Comparison of ENCODE assay signal across 21 mouse cellular contexts in genomic region chr16:89765919-89766318, GRCm38 (mm10).
DNase-seq lines count a peak whose midpoint lies in the region; ATAC-seq and TF ChIP-seq lines count a peak whose summit lies in the region.
"Had no signal": no experiment of that assay in that cellular context is flagged by ENCODE, and none has a peak within 500 bp of the region (broad histone marks: within the 10 kb centered on the region; RNA-seq: fewer than 3 reads in every experiment).

No protein-coding gene starts in this region.

- peaks cover 10% of the 10 kb centered on the region for H3K9me3 ChIP-seq in forebrain, embryonic 16.5 days (ENCODE audit: control insufficient read depth, low read length)
- H3K9me3 ChIP-seq in forebrain, embryonic 13.5 days (replicated peaks) = peaks cover 14% of the 10 kb centered on the region
- H3K9me3 ChIP-seq in hindbrain, embryonic 11.5 days (ENCODE audit: control insufficient read depth, low read length) = peaks cover 5% of the 10 kb centered on the region; the same call in 1 of the 2 replicates
- H3K9me3 ChIP-seq in hindbrain, postnatal 0 days (ENCODE audit: low read length) = peaks cover 9% of the 10 kb centered on the region; the same call in 1 of the 2 replicates
- H3K9me3 ChIP-seq in midbrain, embryonic 12.5 days = peaks cover 19% of the 10 kb centered on the region
- peaks cover 23% of the 10 kb centered on the region for H3K9me3 ChIP-seq in midbrain, embryonic 10.5 days (replicated peaks)

- DNase-seq in hindbrain, embryonic 11.5 days (ENCODE audit: low spot score) = no peak
- DNase-seq in hindbrain, postnatal 0 days (ENCODE audit: low spot score) = no peak
- no peak for DNase-seq in midbrain, embryonic 10.5 days (ENCODE audit: low spot score)
- DNase-seq: adrenal gland, adult 2 months; cerebellum, adult 11 months; cerebellum, adult 9-11 months; gastrocnemius, postnatal 10 days; gastrocnemius, postnatal 36 days; kidney, adult 11 months; kidney, adult 8-10 months had no signal

- H3K4me3 ChIP-seq in forebrain, embryonic 16.5 days (replicated peaks; ENCODE audit: low read length) = no peak overlapping the region
- no peak overlapping the region for H3K4me3 ChIP-seq in forebrain, embryonic 13.5 days
- no peak overlapping the region for H3K4me3 ChIP-seq in hindbrain, embryonic 11.5 days (ENCODE audit: low read depth, low read length)
- H3K4me3 ChIP-seq in hindbrain, postnatal 0 days (ENCODE audit: low read length) = no peak overlapping the region
- H3K4me3 ChIP-seq in midbrain, embryonic 12.5 days = no peak overlapping the region
- H3K4me3 ChIP-seq in midbrain, embryonic 10.5 days = no peak overlapping the region
- H3K4me3 ChIP-seq: embryonic facial prominence, embryonic 12.5 days; embryonic facial prominence, embryonic 15.5 days; heart, embryonic 12.5 days; heart, embryonic 15.5 days; hindbrain, embryonic 13.5 days; intestine, embryonic 15.5 days had no signal

- H3K27ac ChIP-seq in forebrain, embryonic 16.5 days (ENCODE audit: low read length) = no peak overlapping the region
- no peak overlapping the region for H3K27ac ChIP-seq in forebrain, embryonic 13.5 days
- H3K27ac ChIP-seq in hindbrain, embryonic 11.5 days (ENCODE audit: low read depth, low read length) = no peak overlapping the region
- no peak overlapping the region for H3K27ac ChIP-seq in hindbrain, postnatal 0 days
- H3K27ac ChIP-seq in midbrain, embryonic 12.5 days (replicated peaks) = no peak overlapping the region
- no peak overlapping the region for H3K27ac ChIP-seq in midbrain, embryonic 10.5 days (replicated peaks)
- H3K27ac ChIP-seq: embryonic facial prominence, embryonic 12.5 days; embryonic facial prominence, embryonic 15.5 days; heart, embryonic 15.5 days; hindbrain, embryonic 13.5 days; intestine, embryonic 15.5 days had no signal

- H3K27me3 ChIP-seq in forebrain, embryonic 16.5 days (replicated peaks; ENCODE audit: control insufficient read depth, insufficient read depth, low read length) = no peaks in the 10 kb centered on the region; the same call in 1 of the 2 replicates
- no peaks in the 10 kb centered on the region for H3K27me3 ChIP-seq in forebrain, embryonic 13.5 days
- no peaks in the 10 kb centered on the region for H3K27me3 ChIP-seq in hindbrain, embryonic 11.5 days (ENCODE audit: control insufficient read depth, insufficient read depth, low read length)
- H3K27me3 ChIP-seq in hindbrain, postnatal 0 days (ENCODE audit: insufficient read depth, low read length) = no peaks in the 10 kb centered on the region
- peaks cover 6% of the 10 kb centered on the region; the same call in 1 of the 2 replicates for H3K27me3 ChIP-seq in midbrain, embryonic 12.5 days
- H3K27me3 ChIP-seq in midbrain, embryonic 10.5 days (ENCODE audit: low read depth, poor library complexity, severe bottlenecking) = no peaks in the 10 kb centered on the region
- H3K27me3 ChIP-seq: embryonic facial prominence, embryonic 12.5 days; embryonic facial prominence, embryonic 15.5 days; heart, embryonic 12.5 days; hindbrain, embryonic 13.5 days; intestine, embryonic 15.5 days had no signal

- no peak overlapping the region for H3K9ac ChIP-seq in forebrain, embryonic 16.5 days (replicated peaks; ENCODE audit: low read depth, low read length)
- no peak overlapping the region for H3K9ac ChIP-seq in forebrain, embryonic 13.5 days
- no peak overlapping the region for H3K9ac ChIP-seq in hindbrain, embryonic 11.5 days (ENCODE audit: low read depth, low read length)
- no peak overlapping the region for H3K9ac ChIP-seq in hindbrain, postnatal 0 days (replicated peaks; ENCODE audit: low read length)
- H3K9ac ChIP-seq in midbrain, embryonic 12.5 days (replicated peaks) = no peak overlapping the region
- H3K9ac ChIP-seq: embryonic facial prominence, embryonic 12.5 days; embryonic facial prominence, embryonic 15.5 days; forebrain, postnatal 0 days; heart, embryonic 12.5 days; heart, embryonic 15.5 days; hindbrain, embryonic 13.5 days; intestine, embryonic 15.5 days had no signal

- TF ChIP-seq CTCF in hindbrain, postnatal 0 days (IDR thresholded peaks at IDR 0.05; ENCODE audit: low read depth) = no peak

- no peak overlapping the region for H3K4me2 ChIP-seq in forebrain, embryonic 16.5 days (ENCODE audit: low read length)
- no peak overlapping the region for H3K4me2 ChIP-seq in forebrain, embryonic 13.5 days
- H3K4me2 ChIP-seq in hindbrain, embryonic 11.5 days (replicated peaks; ENCODE audit: low read depth, low read length) = no peak overlapping the region
- H3K4me2 ChIP-seq in hindbrain, postnatal 0 days (ENCODE audit: low read depth, low read length) = no peak overlapping the region
- no peak overlapping the region for H3K4me2 ChIP-seq in midbrain, embryonic 12.5 days (replicated peaks)
- H3K4me2 ChIP-seq: embryonic facial prominence, embryonic 12.5 days; embryonic facial prominence, embryonic 15.5 days; heart, embryonic 12.5 days; heart, embryonic 15.5 days; hindbrain, embryonic 13.5 days; intestine, embryonic 15.5 days had no signal

- ATAC-seq in forebrain, embryonic 16.5 days = peak; percentile 34; the same call in 1 of the 2 replicates
- no peak for ATAC-seq in forebrain, embryonic 13.5 days
- ATAC-seq in hindbrain, embryonic 11.5 days (ENCODE audit: low FRiP score) = peak; percentile 41
- ATAC-seq in hindbrain, postnatal 0 days = no peak
- peak; percentile 21; the same call in 1 of the 2 replicates for ATAC-seq in midbrain, embryonic 12.5 days (ENCODE audit: low FRiP score, low read depth)
- ATAC-seq: CD4-positive, CD25-positive, alpha-beta regulatory T cell, adult 4 months; intestine, embryonic 15.5 days had no signal

- no peaks in the 10 kb centered on the region for H3K36me3 ChIP-seq in forebrain, embryonic 16.5 days (ENCODE audit: control insufficient read depth, insufficient read depth)
- H3K36me3 ChIP-seq in forebrain, embryonic 13.5 days (ENCODE audit: poor library complexity, severe bottlenecking) = no peaks in the 10 kb centered on the region
- H3K36me3 ChIP-seq in hindbrain, embryonic 11.5 days (ENCODE audit: control insufficient read depth, insufficient read depth, low read length) = no peaks in the 10 kb centered on the region
- H3K36me3 ChIP-seq in hindbrain, postnatal 0 days (ENCODE audit: insufficient read depth, low read length) = no peaks in the 10 kb centered on the region
- H3K36me3 ChIP-seq in midbrain, embryonic 12.5 days = no peaks in the 10 kb centered on the region
- no peaks in the 10 kb centered on the region for H3K36me3 ChIP-seq in midbrain, embryonic 10.5 days
- H3K36me3 ChIP-seq: embryonic facial prominence, embryonic 12.5 days; embryonic facial prominence, embryonic 15.5 days; heart, embryonic 12.5 days; heart, embryonic 15.5 days; intestine, embryonic 15.5 days had no signal

- 88% methylated on average over 11 of the region's 11 CpGs for WGBS in forebrain, embryonic 16.5 days
- WGBS in forebrain, embryonic 13.5 days = 82% methylated on average over 11 of the region's 11 CpGs
- WGBS in hindbrain, embryonic 11.5 days = 88% methylated on average over 11 of the region's 11 CpGs
- WGBS in hindbrain, postnatal 0 days = 86% methylated on average over 11 of the region's 11 CpGs
- 85% methylated on average over 11 of the region's 11 CpGs for WGBS in midbrain, embryonic 12.5 days
- 89% methylated on average over 11 of the region's 11 CpGs for WGBS in midbrain, embryonic 10.5 days

- 0 out of 2 replicates have a peak, but pooled peaks cover 4% of the 10 kb centered on the region for H3K4me1 ChIP-seq in forebrain, embryonic 16.5 days (replicated peaks; ENCODE audit: control insufficient read depth, insufficient read depth, low read length)
- H3K4me1 ChIP-seq in forebrain, embryonic 13.5 days = peaks cover 6% of the 10 kb centered on the region; the same call in 1 of the 2 replicates
- no peaks in the 10 kb centered on the region for H3K4me1 ChIP-seq in hindbrain, embryonic 11.5 days (replicated peaks; ENCODE audit: control insufficient read depth, insufficient read depth, low read length)
- H3K4me1 ChIP-seq in hindbrain, postnatal 0 days (ENCODE audit: insufficient read depth, low read length) = no peaks in the 10 kb centered on the region
- H3K4me1 ChIP-seq in midbrain, embryonic 12.5 days = no peaks in the 10 kb centered on the region
- no peaks in the 10 kb centered on the region for H3K4me1 ChIP-seq in midbrain, embryonic 10.5 days
- H3K4me1 ChIP-seq: embryonic facial prominence, embryonic 12.5 days; embryonic facial prominence, embryonic 15.5 days; heart, embryonic 15.5 days; hindbrain, embryonic 13.5 days; intestine, embryonic 15.5 days had no signal

Comparison
In these comparisons a context has a peak if more than half of its experiments do, and no peak if none do; other contexts are left out.
1. ATAC-seq: peak in forebrain, embryonic 16.5 days (single experiment), hindbrain, embryonic 11.5 days (single experiment) and midbrain, embryonic 12.5 days (single experiment); none in forebrain, embryonic 13.5 days (single experiment) and hindbrain, postnatal 0 days (single experiment).